Mouse (Mus musculus): ENCODE measurements around the gene Shcbp1l. TPM values are rescaled to one million over a fixed set of nuclear protein-coding genes. Genes with fewer than 3 reads are reported as not detected.
"Not testable (repeated sequence)": the region's sequence is repeated elsewhere in the genome, so short reads cannot be mapped to it uniquely, and the experiment has no call there.

Gene Shcbp1l
- total RNA-seq, 2 experiments from 2014 or later = not detected

DNA sequence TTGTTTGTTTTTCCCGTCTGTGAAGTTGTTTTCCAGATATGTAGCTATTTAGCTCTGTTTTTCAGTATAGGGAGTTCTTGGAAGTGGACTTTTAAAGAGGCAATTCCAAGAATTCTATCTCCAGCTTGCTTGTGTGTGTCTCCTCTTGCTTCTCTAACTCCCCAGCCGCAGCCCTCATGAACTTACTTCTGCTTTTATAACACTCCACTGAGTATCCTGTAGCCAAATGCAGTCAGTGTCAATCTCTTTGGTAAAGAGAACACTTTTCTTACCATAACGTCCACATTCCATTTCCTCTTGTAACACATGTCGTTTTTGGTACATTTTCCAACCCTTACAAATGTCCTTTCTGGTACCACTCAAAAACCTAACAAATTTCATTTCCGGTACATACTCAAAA, 9.2 kb upstream of the Shcbp1l start:
- DNase-seq (ENCODE audit: low spot score); intact Hi-C loops (cut with DNase I): not testable (repeated sequence)

DNA sequence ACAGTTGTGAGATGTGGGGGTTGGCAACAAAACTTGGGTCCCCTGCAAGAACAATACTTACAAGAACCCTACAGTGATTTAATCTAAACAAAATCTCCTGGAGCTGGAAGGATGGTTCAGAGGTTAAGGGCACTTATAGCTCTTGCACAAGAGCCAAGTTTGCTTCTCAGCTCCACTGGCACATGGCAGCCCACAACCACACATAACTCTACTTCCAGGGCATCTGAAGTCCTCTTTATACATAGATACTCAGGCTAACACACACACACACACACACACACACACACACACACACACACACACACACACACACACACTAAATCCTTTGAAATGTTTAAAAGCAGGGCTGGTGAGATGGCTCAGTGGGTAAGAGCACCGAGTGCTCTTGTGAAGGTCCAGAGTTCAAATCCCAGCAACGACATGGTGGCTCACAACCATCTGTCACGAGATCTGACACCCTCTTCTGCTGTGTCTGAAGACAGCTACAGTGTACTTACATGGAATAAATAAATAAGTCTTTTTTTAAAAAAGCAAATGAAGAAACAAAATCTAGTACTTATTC, 8.6 kb upstream of the Shcbp1l start:
- intact Hi-C loops (cut with DNase I); DNase-seq (ENCODE audit: low spot score): not testable (repeated sequence)

DNA sequence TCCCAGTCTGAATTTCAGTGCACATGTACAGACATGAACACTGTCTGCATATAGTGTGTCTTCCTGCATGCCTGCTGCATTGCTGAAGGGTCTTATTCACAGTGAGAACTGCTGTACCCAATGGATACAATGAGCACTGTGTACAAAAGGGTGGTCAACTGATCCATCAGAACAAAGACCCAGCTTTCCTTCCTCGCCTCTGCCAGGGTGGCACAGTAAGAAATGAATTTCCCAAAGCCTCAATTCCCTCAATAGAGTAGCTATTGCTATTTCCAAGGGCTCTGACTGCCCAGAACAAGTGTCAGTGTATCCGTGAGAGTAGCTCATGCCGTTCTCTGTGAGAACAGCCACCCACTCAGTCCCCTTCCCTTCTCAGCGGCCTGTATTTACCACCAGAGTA, 7.2 kb upstream of the Shcbp1l start:
- DNase-seq (ENCODE audit: low spot score); intact Hi-C loops (cut with DNase I): not testable (repeated sequence)

DNA sequence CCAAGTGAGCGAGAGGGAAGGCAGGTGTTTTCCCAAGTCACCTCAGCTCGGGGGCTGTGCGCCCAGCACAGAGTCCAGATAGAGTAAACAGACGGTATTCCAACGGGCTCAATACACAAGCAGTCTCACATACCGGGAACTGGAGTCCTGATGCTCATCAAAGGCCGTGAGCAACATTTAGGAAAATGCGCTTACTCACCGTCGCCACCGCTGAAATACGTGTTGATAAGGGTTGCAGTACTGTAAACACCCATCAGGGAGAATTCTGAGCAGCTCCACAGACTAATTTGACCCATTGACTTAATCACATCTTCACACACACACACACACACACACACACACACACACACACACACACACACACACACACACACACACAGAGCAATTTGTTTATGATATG, 691 bp upstream of the Shcbp1l start:
- intact Hi-C loops (cut with DNase I) = no loop called here
- no peak for DNase-seq (ENCODE audit: low spot score)

- intact Hi-C loops (cut with DNase I) = no loop called here
- DNase-seq (ENCODE audit: low spot score) = no peak
Measured at GRCm38 (mm10) chr1:153431158-153431557, 6.2 kb downstream of the Shcbp1l start.

DNA sequence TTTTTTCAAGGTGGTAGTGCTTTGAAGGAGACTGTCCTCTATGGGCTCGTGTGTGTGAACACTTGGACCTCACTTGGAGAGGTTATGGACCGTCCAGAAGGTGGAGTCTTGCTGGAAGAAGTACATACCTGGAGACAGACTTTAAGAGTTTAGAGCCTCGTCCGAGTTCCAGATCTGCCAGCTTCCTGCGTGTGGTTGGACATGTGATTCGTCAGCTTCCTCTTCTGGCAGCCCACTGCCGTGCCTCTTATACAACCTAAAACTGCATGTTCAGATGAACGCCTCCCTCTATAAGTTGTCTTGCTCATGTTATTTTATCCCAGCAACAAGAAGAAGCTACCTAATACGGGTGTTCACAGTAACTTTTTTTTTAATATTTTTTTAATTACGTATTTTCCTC, 6.7 kb downstream of the Shcbp1l start:
- intact Hi-C loops (cut with DNase I) = no loop called here
- DNase-seq (ENCODE audit: low spot score) = no peak

- no peak for DNase-seq (ENCODE audit: low spot score)
- intact Hi-C loops (cut with DNase I) = no loop called here
Measured at GRCm38 (mm10) chr1:153432329-153432728, 7.4 kb downstream of the Shcbp1l start.

GRCm38 (mm10) chr1:153433851-153434589, 9.1 kb downstream of the Shcbp1l start:
- intact Hi-C loops (cut with DNase I) = no loop called here
- no peak for DNase-seq (ENCODE audit: low spot score)

GRCm38 (mm10) chr1:153437536-153437935, 12.6 kb downstream of the Shcbp1l start:
- no peak for DNase-seq (ENCODE audit: low spot score)
- intact Hi-C loops (cut with DNase I) = no loop called here

DNA sequence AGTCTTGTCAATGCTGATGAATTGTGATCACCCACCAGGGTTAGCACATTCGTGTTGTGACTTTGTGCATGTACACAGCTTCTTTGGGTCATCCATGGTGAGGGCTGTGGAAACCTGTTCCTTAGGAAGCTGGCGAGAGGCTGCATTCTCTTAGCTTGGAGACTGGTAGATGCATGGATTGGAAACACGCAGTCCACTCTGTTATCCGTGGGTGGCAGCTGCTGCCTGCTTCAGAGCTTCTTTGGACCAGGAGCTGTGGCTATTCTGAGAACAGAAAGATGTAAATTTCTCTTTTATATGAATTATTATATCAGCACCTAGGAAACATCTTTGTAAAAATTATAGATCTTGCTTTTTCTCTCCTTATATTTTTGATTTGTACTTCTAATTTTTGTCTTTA, 15.8 kb downstream of the Shcbp1l start:
- intact Hi-C loops (cut with DNase I) = no loop called here
- DNase-seq (ENCODE audit: low spot score) = no peak

- no peak for DNase-seq (ENCODE audit: low spot score)
- intact Hi-C loops (cut with DNase I) = no loop called here
Measured at GRCm38 (mm10) chr1:153441656-153442055, 16.7 kb downstream of the Shcbp1l start.

GRCm38 (mm10) chr1:153443019-153443418, 18.1 kb downstream of the Shcbp1l start:
- intact Hi-C loops (cut with DNase I) = no loop called here
- no peak for DNase-seq (ENCODE audit: low spot score)

GRCm38 (mm10) chr1:153443632-153444031, 18.7 kb downstream of the Shcbp1l start:
- intact Hi-C loops (cut with DNase I) = no loop called here
- DNase-seq (ENCODE audit: low spot score) = no peak

- no peak for DNase-seq (ENCODE audit: low spot score)
- intact Hi-C loops (cut with DNase I) = no loop called here
Measured at GRCm38 (mm10) chr1:153446120-153446831, 21.3 kb downstream of the Shcbp1l start.

GRCm38 (mm10) chr1:153451237-153452154, 26.5 kb downstream of the Shcbp1l start:
- intact Hi-C loops (cut with DNase I) = no loop called here
- DNase-seq (ENCODE audit: low spot score) = no peak

GRCm38 (mm10) chr1:153453146-153453642, 28.2 kb downstream of the Shcbp1l start:
- intact Hi-C loops (cut with DNase I) = no loop called here
- no peak for DNase-seq (ENCODE audit: low spot score)

GRCm38 (mm10) chr1:153456137-153456536, 31.2 kb downstream of the Shcbp1l start:
- intact Hi-C loops (cut with DNase I) = no loop called here
- no peak for DNase-seq (ENCODE audit: low spot score)

- DNase-seq (ENCODE audit: low spot score) = no peak
- intact Hi-C loops (cut with DNase I) = no loop called here
Measured at GRCm38 (mm10) chr1:153461796-153462195, 36.8 kb downstream of the Shcbp1l start.

DNA sequence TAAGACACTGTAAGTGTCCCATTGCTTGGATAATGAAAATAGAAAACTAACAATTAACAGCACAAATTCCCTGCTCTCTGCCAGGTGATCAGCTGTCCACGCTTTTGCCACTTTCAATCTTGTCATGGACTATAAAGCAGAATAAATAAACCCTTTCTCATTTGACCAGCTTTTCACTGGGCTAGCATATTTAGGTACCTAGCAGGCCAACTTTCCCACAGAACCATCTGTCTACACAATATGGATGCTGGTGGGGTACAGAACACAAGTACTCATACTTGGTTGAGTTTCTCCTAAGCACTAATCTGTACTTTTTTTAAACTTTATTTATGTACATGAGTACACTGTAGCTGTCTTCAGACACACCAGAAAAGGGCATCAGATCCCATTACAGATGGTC, 54.3 kb downstream of the Shcbp1l start:
- no peak for DNase-seq (ENCODE audit: low spot score)
- intact Hi-C loops (cut with DNase I) = no loop called here
